Mouse (Mus musculus) megakaryocyte, embryonic 14.5 days (primary cell): ENCODE measurements around the gene Dgkh. TPM values are rescaled to one million over a fixed set of nuclear protein-coding genes. Genes with fewer than 3 reads are reported as not detected.
A peak's percentile ranks its signal among the peaks of the same experiment; 100 is the strongest.
"Not testable (repeated sequence)": the region's sequence is repeated elsewhere in the genome, so short reads cannot be mapped to it uniquely, and the experiment has no call there.

ENCODE experiments used
- H3K27me3 ChIP-seq: replicated peaks from 2 replicates; pipeline ENCODE3; 2012; ENCODE audit warnings: inconsistent platforms
- H3K36me3 ChIP-seq: replicated peaks from 2 replicates; pipeline ENCODE3; 2012; ENCODE audit warnings: low read length, inconsistent platforms, mixed read lengths
- H3K4me1 ChIP-seq: 2 replicates; pipeline ENCODE4 v1.6.1; 2012; ENCODE audit warnings: inconsistent platforms
- H3K4me3 ChIP-seq: replicated peaks from 2 replicates; pipeline ENCODE3; 2012; ENCODE audit warnings: moderate library complexity, mild to moderate bottlenecking, inconsistent platforms
- H3K9me3 ChIP-seq: 2 replicates; pipeline ENCODE4 v1.6.1; 2012; ENCODE audit warnings: inconsistent platforms
- FLI1 ChIP-seq: IDR thresholded peaks from 2 replicates; pipeline ENCODE4 v1.6.1; 2012; ENCODE audit warnings: low read length, inconsistent platforms, mixed read lengths
- GATA1 ChIP-seq: IDR thresholded peaks from 3 replicates; pipeline ENCODE4 v1.6.1; 2012; ENCODE audit warnings: mixed read lengths, low read length, inconsistent platforms, borderline replicate concordance
- polyA plus RNA-seq: library from polyadenylated mRNA; stranded (reverse); fragments of >175 nt; gene quantifications from 2 replicates; pipeline ENCODE4 v1.2.3, GENCODE M21; 2012; ENCODE audit warnings: low replicate concordance; ENCODE audit not compliant: insufficient read depth

Gene Dgkh
- polyA plus RNA-seq, 1 experiment = 0.01 TPM

DNA sequence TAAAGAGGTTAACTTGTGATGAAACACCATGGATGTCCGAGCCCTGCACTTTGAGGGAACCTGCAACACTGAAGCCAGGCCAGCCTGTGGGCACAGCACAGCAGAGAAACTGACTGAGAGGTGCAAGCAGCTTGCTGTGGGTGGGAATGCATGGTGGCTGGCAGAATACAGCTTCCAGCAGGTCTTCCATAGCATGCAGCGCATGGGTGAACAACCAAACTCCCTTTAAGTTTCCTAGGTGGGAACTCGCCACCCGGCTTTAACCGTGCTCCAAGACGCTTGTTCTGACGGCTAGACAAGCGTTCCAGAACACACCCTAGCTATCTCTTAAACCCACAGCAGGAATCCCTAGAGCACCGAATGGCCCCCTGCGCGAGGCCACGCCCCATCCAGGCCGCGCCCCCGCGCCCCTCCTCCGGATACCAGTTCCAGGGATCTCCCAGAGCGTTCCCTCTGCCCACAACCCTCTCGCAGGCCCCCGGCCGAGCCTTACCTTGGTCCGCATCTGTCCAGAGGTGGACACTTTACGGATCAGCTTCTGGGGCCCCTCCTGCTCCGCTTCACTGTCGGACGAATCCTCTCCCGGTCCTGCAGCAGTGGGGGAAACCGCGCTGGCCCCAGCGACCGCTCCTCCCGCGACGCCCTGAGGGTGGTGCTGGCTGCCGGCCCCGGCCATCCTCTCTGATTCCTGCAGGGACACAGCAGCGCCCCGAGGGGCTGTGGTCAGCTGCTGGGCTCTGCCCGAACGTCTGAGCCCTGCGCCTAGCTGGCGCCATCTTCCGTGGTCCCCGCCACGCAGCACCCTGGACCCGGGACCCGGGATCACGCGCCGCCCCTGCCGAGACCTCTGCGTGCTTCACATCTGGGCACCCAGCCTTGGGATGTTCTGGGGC, 7.9 kb downstream of the Dgkh start:
- TF ChIP-seq FLI1 = no peak
- no peak for TF ChIP-seq GATA1
- H3K27me3 ChIP-seq = peaks cover 20% of the 10 kb centered on the region
- no peaks in the 10 kb centered on the region for H3K36me3 ChIP-seq
- peaks cover 14% of the 10 kb centered on the region for H3K4me1 ChIP-seq
- no peaks in the 10 kb centered on the region for H3K9me3 ChIP-seq
- peak overlapping the region; percentile 92 for H3K4me3 ChIP-seq

DNA sequence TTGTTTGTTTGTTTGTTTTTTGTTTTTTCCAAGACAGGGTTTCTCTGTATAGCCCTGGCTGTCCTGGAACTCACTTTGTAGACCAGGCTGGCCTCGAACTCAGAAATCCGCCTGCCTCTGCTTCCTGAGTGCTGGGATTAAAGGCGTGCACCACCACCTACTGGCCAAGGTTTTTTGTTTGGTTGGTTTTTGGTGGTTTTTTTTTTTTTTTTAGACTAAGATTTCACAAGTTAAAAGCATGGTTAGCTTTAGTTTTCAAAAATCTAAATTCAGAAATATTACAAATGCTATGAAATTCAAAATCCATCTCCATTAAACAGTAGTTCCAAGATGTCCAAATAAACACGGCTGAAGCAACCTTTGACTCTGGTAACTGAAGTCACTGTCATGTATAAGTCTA, 8.9 kb downstream of the Dgkh start:
- Histone ChIP-seq H3K4me1 (peaks cover 14% of the 10 kb centered on the region), H3K27me3 (peaks cover 20% of the 10 kb centered on the region)
- H3K4me3 ChIP-seq, H3K36me3 ChIP-seq, H3K9me3 ChIP-seq: not testable (repeated sequence)

GRCm38 (mm10) chr14:78722031-78722430, 10.5 kb downstream of the Dgkh start:
- H3K4me1 ChIP-seq = peaks cover 14% of the 10 kb centered on the region
- no peaks in the 10 kb centered on the region for H3K36me3 ChIP-seq
- H3K27me3 ChIP-seq = peaks cover 20% of the 10 kb centered on the region
- TF ChIP-seq GATA1 = no peak
- no peak for TF ChIP-seq FLI1
- no peaks in the 10 kb centered on the region for H3K9me3 ChIP-seq
- no peak overlapping the region for H3K4me3 ChIP-seq

DNA sequence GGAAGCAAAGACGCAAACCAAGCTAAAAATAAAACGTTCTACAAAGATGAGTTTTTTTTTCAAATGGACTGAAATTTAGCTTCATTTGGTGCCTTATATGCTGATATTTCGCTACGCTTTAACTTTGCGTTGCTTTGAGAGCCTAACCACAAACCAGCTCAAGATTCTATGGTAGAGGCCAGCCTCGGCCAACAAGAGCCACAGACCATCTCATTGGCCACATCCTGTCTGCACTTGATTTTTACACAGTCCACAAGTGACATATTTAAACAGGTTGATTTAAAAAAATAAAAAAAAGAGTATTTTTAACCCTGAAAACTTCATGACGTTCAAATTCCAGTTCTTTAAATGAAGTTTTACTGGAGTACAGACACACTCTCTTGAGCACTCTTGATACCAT, 16.5 kb downstream of the Dgkh start:
- no peaks in the 10 kb centered on the region for H3K36me3 ChIP-seq
- H3K4me1 ChIP-seq = no peaks in the 10 kb centered on the region
- TF ChIP-seq GATA1 (no peak), FLI1 (no peak)
- H3K27me3 ChIP-seq = no peaks in the 10 kb centered on the region
- no peaks in the 10 kb centered on the region for H3K9me3 ChIP-seq
- no peak overlapping the region for H3K4me3 ChIP-seq

DNA sequence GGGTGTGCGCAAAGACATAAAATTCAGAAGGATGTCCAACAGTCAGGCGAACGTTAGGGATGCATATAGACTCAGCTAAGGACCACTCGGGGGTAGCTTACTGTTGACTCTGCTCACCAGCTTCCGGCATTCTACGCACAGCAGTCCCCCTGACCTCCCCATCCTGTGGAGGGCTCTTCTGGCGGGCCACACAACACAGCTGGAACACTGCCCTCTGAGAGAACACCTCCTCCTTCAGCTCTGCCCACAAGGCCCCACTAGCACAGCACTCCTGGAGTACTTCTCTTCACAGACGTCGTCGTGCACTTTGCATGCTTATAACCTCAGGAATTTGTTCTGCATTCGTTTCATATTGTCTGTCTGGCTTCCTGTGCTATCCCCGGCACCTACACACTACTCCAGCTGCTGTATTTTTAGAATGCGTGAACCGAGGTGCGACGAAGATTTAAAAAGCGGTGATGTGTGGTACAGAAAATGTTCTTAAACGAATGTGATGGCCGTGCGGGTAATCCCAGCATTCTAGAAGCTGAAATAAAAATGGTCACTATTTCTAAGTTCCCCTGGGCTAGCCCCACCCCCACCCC, 19.9 kb downstream of the Dgkh start:
- peaks cover 2% of the 10 kb centered on the region for H3K27me3 ChIP-seq
- H3K36me3 ChIP-seq = no peaks in the 10 kb centered on the region
- H3K4me3 ChIP-seq = no peak overlapping the region
- peaks cover 5% of the 10 kb centered on the region for H3K9me3 ChIP-seq
- TF ChIP-seq FLI1 = no peak
- TF ChIP-seq GATA1 = no peak
- H3K4me1 ChIP-seq = peaks cover 3% of the 10 kb centered on the region; the same call in 1 of the 2 replicates

DNA sequence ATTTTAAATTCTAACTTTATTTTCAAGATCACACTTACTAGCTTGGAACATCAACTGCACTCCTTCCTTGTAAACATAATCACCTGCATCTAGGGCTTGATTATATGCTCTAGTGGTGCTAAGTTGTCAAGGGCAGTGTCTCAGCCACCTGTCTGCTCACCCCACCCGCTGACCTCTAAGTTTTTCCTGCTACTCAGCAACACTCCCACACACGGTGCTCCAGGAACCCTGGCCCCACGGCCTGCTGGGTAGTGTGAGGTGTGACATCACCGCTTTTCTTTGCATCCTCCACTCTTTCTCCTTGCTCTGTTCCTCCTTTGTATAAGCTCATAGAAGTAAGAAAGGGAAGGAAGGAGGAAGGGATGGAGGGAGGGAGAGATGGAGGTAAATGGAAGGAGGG, 21.9 kb downstream of the Dgkh start:
- Histone ChIP-seq H3K9me3 (peaks cover 5% of the 10 kb centered on the region), H3K4me1 (peaks cover 3% of the 10 kb centered on the region; the same call in 1 of the 2 replicates), H3K36me3 (no peaks in the 10 kb centered on the region), H3K27me3 (peaks cover 2% of the 10 kb centered on the region), H3K4me3 (no peak overlapping the region)
- TF ChIP-seq GATA1 (no peak), FLI1 (no peak)

DNA sequence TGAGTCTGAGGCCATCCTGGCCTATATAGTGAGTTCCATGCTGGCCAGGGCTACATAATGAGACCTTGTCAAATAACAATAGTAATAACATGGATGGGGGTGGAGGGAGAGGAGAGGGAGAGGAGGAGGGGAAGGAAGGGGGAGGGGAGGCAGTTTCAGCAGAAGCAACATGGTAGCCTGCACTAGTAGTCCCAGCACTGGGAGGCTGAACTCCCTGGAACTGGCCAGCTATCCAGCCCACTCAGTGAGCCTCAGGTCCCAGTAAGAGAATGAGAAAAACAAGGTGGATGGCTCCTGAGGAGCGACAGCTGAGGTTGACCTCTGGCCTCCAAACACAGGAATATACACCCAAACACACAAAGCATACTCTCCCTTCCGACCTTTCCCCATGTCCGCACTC, 27.0 kb downstream of the Dgkh start:
- TF ChIP-seq FLI1 (no peak), GATA1 (no peak)
- peaks cover 2% of the 10 kb centered on the region for H3K27me3 ChIP-seq
- H3K4me1 ChIP-seq = peaks cover 3% of the 10 kb centered on the region; the same call in 1 of the 2 replicates
- peaks cover 5% of the 10 kb centered on the region for H3K9me3 ChIP-seq
- no peak overlapping the region for H3K4me3 ChIP-seq
- H3K36me3 ChIP-seq = no peaks in the 10 kb centered on the region

GRCm38 (mm10) chr14:78703989-78704388, 28.6 kb downstream of the Dgkh start:
- peaks cover 8% of the 10 kb centered on the region for H3K9me3 ChIP-seq
- H3K4me3 ChIP-seq = no peak overlapping the region
- H3K36me3 ChIP-seq = no peaks in the 10 kb centered on the region
- no peaks in the 10 kb centered on the region for H3K27me3 ChIP-seq
- TF ChIP-seq FLI1 (no peak), GATA1 (no peak)
- H3K4me1 ChIP-seq = peaks cover 3% of the 10 kb centered on the region; the same call in 1 of the 2 replicates

GRCm38 (mm10) chr14:78703361-78703760, 29.2 kb downstream of the Dgkh start:
- TF ChIP-seq GATA1 (no peak), FLI1 (no peak)
- H3K4me3 ChIP-seq = no peak overlapping the region
- H3K36me3 ChIP-seq = no peaks in the 10 kb centered on the region
- H3K9me3 ChIP-seq = peaks cover 13% of the 10 kb centered on the region
- peaks cover 3% of the 10 kb centered on the region; the same call in 1 of the 2 replicates for H3K4me1 ChIP-seq
- H3K27me3 ChIP-seq = no peaks in the 10 kb centered on the region

DNA sequence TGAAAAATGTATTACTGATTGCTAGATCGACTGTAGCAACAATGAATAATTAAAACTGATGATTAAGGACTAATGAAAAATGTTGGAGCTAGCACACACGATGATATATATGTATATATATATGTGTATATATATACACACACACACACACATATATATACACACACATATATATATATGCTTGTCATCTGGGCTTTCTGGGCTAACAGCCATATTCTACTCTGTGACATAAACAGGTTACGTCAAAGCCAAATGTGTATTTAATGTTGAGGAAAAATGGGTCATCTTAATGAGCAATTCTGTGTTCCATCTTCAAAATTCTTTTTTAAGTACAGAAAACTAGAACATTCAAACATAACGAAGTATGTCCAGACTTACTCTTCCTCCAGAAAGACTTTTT, 30.5 kb downstream of the Dgkh start:
- H3K36me3 ChIP-seq = no peaks in the 10 kb centered on the region
- TF ChIP-seq GATA1 (no peak), FLI1 (no peak)
- no peak overlapping the region for H3K4me3 ChIP-seq
- no peaks in the 10 kb centered on the region for H3K4me1 ChIP-seq
- no peaks in the 10 kb centered on the region for H3K27me3 ChIP-seq
- H3K9me3 ChIP-seq = peaks cover 12% of the 10 kb centered on the region
